Mouse (Mus musculus) T-cell, adult 2 months (primary cell): ENCODE measurements around the gene Rap1gds1.

ENCODE experiments used
- DNase-seq: peaks from one replicate; pipeline ENCODE4 v3.0.0; 2022; ENCODE audit warnings: low spot score

The Rap1gds1 gene

GRCm38 (mm10) chr3:138941604-138942003 lies 133.4 kb downstream of the Rap1gds1 start:
- DNase-seq = no peak

GRCm38 (mm10) chr3:138937241-138937640 lies 137.8 kb downstream of the Rap1gds1 start:
- no peak for DNase-seq

GRCm38 (mm10) chr3:138936780-138937179 lies 138.2 kb downstream of the Rap1gds1 start:
- no peak for DNase-seq

GRCm38 (mm10) chr3:138927437-138927836 lies 147.6 kb downstream of the Rap1gds1 start:
- no peak for DNase-seq

- DNase-seq = no peak
Observed at GRCm38 (mm10) chr3:138926161-138926560, 148.8 kb downstream of the Rap1gds1 start.

- DNase-seq = no peak
Observed at GRCm38 (mm10) chr3:138918241-138918640, 156.8 kb downstream of the Rap1gds1 start.

- no peak for DNase-seq
Observed at GRCm38 (mm10) chr3:138917016-138917415, 158.0 kb downstream of the Rap1gds1 start.

- DNase-seq = no peak
Observed at GRCm38 (mm10) chr3:138916591-138916990, 158.4 kb downstream of the Rap1gds1 start.

- no peak for DNase-seq
Observed at GRCm38 (mm10) chr3:138914626-138915288, 160.2 kb downstream of the Rap1gds1 start.

- DNase-seq = no peak
Observed at GRCm38 (mm10) chr3:138912504-138912903, 162.5 kb downstream of the Rap1gds1 start.

GRCm38 (mm10) chr3:138909313-138909712 lies 165.7 kb downstream of the Rap1gds1 start:
- no peak for DNase-seq

- no peak for DNase-seq
Observed at GRCm38 (mm10) chr3:138906112-138906880, 168.7 kb downstream of the Rap1gds1 start.

- DNase-seq = no peak
Observed at GRCm38 (mm10) chr3:138905678-138906077, 169.3 kb downstream of the Rap1gds1 start.

GRCm38 (mm10) chr3:138900571-138901141 lies 174.3 kb downstream of the Rap1gds1 start:
- DNase-seq = no peak

GRCm38 (mm10) chr3:138898055-138898454 lies 176.9 kb downstream of the Rap1gds1 start:
- no peak for DNase-seq

GRCm38 (mm10) chr3:138897500-138897899 lies 177.5 kb downstream of the Rap1gds1 start:
- DNase-seq = no peak

- no peak for DNase-seq
Observed at GRCm38 (mm10) chr3:138893520-138893919, 181.5 kb downstream of the Rap1gds1 start.

GRCm38 (mm10) chr3:138889769-138890295 lies 185.2 kb downstream of the Rap1gds1 start:
- no peak for DNase-seq

- no peak for DNase-seq
Observed at GRCm38 (mm10) chr3:138889214-138889613, 185.8 kb downstream of the Rap1gds1 start.

GRCm38 (mm10) chr3:138886121-138886520 lies 188.9 kb downstream of the Rap1gds1 start:
- no peak for DNase-seq

GRCm38 (mm10) chr3:138881725-138882347 lies 193.2 kb downstream of the Rap1gds1 start:
- no peak for DNase-seq

- no peak for DNase-seq
Observed at GRCm38 (mm10) chr3:138880999-138881724, 193.8 kb downstream of the Rap1gds1 start.
